Mouse (Mus musculus): ENCODE results near the gene Elk3.

- TF ChIP-seq POLR2A (IDR thresholded peaks at IDR 0.05; ENCODE audit: low read depth, low read length) (no peak), CTCF (IDR thresholded peaks at IDR 0.05; ENCODE audit: extremely low read depth, insufficient read depth, insufficient read length, insufficient replicate concordance) (no peak)
Measured at GRCm38 (mm10) chr10:93212699-93213098, 98.2 kb downstream of the Elk3 start.
